Mouse (Mus musculus): ENCODE results near the gene Lypd3.
A peak's percentile ranks its signal among the peaks of the same experiment; 100 is the strongest.

Lypd3 gene

GRCm38 (mm10) chr7:24636264-24636663, at the start of gene Lypd3:
Gene Lypd3, plus strand, starts transcription at chr7:24636550.
- DNase-seq (ENCODE audit: low read depth, low spot score): no peak

GRCm38 (mm10) chr7:24586828-24587227, 49.5 kb upstream of the Lypd3 start:
- DNase-seq (ENCODE audit: low read depth, low spot score): no peak

DNA sequence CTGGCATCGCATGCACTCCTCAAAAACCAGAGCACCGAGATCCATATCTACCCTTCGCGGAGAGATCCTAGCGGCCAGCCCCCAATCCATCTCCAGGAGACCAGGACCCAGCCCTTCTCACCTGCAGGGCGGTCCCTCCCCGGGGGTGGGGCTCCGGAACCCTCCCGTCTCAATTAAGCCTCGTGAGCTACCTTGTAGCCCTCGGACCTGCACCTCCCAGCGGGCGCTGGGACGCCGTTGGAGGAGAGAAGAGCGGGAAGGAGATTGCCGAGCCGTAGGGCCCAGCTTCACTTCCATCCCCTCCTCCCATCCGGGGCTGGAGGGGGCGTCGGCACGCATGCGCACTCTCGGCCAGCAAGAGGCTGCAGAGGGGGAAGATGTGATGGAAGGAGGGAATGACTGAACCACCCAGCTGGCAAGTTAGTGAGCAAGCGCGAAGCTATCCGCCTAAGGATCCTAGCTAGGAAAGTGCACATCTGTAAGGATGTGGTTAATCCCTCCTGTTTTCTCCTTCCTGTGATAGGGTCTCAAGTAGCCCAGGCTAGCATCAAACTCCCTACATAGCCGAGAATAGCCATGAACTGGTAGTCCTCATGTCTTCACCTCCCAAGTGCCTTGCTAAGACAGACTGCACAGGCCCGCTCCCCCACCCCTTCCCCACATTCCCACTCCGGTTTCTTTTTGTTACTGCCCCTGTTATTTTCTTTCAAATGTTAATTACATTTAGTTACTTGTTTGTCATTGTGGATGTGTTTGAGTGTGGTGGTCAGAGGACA, 48.8 kb upstream of the Lypd3 start, which contains the start of the genes Ethe1 and Zfp575:
Gene Ethe1 (plus strand): TSS at position 214 of the 776 bp plus-strand sequence.
Gene Zfp575 (minus strand): TSS at position 312 of the 776 bp plus-strand sequence.
- peak; percentile 86 for DNase-seq (ENCODE audit: low read depth, low spot score)

DNA sequence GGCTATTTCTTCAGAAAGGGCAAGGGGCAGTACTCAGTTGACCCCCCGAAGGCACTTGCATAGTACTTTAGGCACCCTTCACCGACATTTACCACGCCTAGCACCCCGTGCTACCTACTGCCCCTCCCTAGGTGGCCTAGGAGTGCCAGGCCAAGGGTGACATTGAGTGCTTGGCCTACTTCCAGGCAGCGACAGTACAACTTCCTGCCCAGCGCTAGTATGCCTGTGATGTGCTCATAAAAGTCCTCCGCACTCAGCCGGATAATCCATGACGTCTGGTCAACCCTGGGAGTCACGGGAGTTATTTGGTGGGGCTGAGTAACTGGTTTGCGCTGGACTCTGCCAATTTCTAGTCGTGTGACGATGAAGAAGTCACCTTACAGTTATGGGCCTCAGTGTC, 48.0 kb upstream of the Lypd3 start:
- no peak for DNase-seq (ENCODE audit: low read depth, low spot score)

GRCm38 (mm10) chr7:24591735-24592134, 44.6 kb upstream of the Lypd3 start:
- DNase-seq (ENCODE audit: low read depth, low spot score): no peak

DNA sequence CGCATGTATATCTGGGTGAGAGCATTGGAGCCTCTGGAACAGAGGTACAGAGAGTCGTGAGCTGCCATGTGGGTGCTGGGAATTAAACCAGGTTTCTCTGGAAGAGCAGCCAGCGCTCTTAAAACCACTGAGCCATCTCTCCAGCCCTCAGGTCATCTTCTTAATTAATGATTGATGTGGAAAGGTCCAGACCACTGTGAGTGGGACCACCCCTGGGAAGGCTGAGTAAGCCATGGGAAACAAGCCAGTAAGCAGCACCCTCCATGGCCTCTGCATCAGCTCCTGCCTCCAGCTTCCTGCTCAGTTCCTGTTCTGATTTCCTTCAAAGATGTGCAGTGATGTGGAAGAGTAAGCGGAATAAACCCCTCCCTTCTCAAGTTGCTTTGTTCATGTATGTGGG, 44.2 kb upstream of the Lypd3 start:
- DNase-seq (ENCODE audit: low read depth, low spot score): no peak

GRCm38 (mm10) chr7:24592781-24593180, 43.6 kb upstream of the Lypd3 start:
- DNase-seq (ENCODE audit: low read depth, low spot score): no peak

DNA sequence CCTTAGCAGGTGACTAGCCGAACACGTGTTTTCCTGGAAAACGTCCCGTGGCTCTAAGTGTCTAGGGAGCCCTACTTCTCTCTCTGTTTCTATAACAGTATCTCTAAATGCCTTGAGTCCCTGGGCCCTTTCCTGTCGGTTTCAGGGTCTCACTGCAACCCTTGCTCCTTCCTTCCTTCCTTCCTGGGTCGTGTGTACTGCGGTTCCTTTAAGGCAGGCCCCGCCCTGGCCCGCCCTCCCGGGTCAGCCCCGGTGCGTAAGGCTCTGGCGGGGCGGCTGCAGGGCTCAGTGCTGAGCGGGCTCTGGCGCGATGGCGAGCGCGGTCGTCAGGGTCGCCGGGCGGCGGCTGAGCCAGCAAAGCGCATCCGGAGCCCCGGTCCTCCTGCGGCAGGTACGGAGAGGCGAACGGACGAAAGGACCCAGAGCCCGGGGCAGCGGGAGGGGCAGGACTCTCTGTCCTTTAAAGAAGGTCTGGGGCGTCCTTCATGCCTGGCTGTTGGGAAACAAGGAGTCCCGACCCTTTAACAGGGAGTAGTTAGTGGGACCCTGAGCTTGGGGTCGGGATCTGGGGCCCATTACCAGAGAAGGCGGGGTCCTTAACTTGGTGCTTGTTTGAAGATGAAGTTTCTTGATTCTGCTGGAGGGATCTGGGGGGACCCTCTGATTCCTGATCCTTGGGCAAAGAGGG, 42.6 kb upstream of the Lypd3 start:
- DNase-seq (ENCODE audit: low read depth, low spot score): peak; percentile 69

GRCm38 (mm10) chr7:24594309-24594803, 42.0 kb upstream of the Lypd3 start:
- no peak for DNase-seq (ENCODE audit: low read depth, low spot score)

DNA sequence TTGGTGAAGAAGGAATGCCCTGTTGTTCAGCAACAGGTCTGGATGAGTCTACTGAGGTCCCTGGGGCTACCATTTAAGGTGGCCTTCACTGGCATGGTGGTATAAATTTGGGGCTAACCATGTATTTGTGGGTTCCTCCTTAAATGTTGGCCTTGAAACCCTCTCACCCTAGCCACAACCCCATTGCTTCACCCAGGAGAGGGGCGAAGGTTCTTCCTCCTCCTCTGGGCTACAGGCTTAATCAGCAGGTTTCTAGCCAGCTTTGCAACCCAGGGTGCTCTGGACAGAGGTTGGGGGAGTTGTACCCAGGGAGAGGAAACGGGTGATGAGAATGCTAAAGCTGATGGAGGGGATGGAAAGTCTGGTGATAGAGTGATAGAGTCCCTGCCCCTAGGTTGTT, 40.9 kb upstream of the Lypd3 start:
- no peak for DNase-seq (ENCODE audit: low read depth, low spot score)

DNA sequence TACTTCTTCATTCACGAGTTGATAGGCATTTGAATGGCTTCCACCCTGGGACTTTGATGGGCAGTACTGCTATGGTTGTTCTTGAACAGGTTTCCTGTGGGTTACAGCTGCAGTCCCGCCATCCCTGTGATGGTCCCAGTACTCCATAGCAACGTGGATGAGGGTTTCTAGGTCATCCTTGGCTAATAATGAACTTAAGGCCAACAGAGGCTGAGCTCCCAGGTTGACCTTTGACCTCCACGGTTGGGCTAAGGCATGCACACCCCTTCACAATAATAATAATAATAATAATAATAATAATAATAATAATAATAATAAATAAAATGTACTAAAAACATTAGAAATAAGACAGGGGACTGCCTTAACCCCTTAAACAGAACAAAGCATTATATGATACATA, 38.2 kb upstream of the Lypd3 start:
- DNase-seq (ENCODE audit: low read depth, low spot score): no peak

GRCm38 (mm10) chr7:24599211-24600067, 36.9 kb upstream of the Lypd3 start:
- no peak for DNase-seq (ENCODE audit: low read depth, low spot score)

DNA sequence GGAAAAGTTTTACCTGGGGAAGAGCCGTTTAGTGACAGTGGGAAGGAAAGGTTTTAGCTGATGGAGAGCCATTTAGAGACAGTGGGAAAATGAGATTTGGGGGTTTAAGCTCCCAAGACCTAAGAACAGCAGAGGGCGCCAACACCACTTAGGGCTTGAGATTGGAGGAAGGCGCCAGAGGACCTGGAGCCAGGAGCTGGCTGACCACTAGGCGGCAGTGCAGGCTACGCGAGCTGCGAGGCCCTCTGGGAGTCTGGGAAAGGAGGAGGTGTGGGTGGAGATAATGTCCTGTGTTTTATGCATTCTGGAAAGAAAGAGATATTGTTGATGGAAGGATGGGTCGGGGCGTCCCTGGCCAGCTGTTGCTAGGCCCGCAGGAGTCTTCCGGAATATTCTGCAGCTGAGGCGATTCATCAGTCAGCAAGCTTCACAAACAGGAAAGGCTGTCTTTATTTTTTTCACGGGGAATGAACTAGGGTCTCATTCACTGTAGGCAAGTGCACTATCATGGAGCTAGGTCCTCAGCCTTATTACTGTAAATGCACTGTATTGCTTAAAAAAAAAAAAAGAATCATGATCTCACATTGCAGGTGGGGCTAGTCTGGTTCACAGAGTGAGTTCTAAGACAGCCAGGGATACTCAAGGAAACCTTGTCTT, 35.3 kb upstream of the Lypd3 start:
- DNase-seq (ENCODE audit: low read depth, low spot score): peak; percentile 95

DNA sequence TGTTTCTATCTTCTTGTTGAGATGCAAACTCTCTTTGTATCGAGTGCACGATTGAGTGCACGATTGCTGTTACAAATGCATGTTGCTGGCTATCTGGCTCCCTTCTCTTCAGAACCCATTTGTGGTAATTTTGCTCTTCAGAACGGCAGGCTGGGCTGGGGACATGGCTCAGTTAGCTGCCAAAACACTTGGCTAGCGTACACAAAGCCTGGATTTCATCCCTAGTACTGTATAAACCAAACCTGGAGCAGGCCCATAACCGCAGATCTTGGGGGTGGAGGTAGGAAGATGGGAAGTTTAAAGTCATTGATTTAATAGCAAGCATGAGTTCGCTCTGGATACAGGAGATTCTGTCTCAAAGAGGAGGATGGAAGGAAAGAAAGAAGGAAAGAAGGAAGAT, 30.8 kb upstream of the Lypd3 start:
- DNase-seq (ENCODE audit: low read depth, low spot score): no peak

DNA sequence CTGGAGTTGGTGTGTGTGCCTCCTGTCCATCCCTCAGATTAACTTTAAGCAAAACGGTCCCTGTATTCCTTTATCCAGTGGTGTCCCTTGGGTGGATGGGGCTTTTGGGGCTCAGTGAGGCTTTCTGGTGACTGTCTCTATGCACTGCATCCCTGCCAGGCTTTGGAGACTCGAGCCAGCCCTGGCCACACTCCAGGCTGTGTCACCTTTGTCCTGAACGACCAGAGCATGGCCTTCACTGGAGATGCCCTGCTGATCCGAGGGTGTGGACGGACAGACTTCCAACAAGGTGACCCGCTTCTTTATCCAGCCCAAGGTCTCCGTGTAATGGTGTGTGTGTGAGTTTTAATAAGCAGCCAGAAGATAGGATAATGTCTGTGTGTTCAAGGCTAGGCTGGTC, 30.3 kb upstream of the Lypd3 start:
- no peak for DNase-seq (ENCODE audit: low read depth, low spot score)

- DNase-seq (ENCODE audit: low read depth, low spot score): peak; percentile 35
Measured at GRCm38 (mm10) chr7:24608017-24608416, 28.3 kb upstream of the Lypd3 start.

DNA sequence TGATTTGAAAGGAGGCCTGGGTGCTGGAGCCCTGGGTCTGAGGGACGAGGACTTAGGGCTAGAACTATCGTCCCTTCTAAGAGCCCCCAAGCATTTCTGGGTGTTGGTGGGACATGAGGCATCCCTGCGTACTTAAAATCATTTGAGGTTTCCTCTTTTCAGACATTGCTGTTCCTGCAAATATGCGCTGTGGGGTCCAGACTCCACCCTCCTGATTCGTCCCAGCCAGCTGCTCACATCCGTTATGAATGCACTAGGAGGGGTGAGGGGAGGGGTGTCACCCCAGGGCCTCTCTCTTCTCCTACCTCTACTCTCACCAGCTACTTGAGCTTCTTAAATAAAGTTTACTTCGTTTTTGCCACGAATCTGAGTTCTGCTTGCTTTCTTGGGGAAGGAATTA, 27.8 kb upstream of the Lypd3 start:
- DNase-seq (ENCODE audit: low read depth, low spot score): no peak

DNA sequence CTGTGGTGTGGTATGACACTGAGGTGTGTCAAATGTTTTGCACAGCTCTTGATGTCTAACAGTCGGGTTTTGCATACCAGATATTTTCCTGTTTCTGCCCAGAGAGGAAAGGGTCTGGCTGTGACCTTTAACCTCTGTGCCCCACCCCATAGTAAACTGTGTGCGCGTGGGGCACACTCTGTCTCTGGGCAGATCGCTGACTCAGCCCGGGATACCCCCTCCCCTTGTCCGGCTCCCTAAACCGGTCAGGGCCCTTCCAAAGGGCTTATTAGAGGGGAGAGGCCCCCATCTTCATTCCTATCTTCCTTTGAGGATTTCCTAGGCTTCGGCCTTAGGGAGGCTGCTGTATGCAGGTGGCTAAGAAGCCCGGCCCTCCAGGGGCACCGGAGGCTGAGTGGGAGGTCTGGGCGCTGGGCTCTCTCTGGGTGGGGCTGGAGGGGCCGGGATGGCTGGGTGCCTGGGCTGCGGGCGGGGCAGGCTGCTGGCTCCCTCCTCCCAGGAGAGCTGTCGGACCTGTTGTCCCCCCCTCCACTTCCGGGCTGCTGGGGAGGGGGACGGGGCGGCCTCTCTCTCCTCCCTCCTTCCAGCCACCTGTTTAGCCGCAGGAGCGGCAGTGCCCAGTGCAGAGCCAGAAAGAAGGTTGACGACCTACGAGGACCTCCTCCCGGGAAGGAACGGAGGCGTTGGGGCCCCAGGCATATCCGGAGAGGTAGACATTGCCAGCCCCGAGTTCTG, 26.0 kb upstream of the Lypd3 start, which contains the start of gene Phldb3:
Gene Phldb3 (plus strand): TSS at position 620 of the 735 bp plus-strand sequence.
- DNase-seq (ENCODE audit: low read depth, low spot score): no peak

GRCm38 (mm10) chr7:24610879-24611494, 25.4 kb upstream of the Lypd3 start:
- peak; percentile 78 for DNase-seq (ENCODE audit: low read depth, low spot score)

DNA sequence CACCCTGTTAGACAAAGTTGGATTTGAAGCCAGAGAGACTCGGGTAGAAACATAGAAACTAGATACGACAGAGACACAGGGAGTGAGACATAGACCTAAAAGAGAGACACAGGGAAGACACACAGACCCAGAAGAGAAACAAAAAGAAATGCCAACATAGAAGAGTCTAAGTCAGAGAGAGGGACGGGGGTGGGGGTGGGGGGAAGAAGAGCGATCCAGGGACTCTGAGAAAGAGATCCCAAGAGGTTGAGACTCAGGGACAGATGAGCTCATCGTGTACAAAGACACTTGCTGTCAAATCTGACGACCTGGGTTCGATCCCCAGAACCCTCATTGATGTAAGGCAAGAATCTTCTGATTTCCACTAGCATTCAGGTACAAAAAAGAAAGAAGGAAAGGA, 24.6 kb upstream of the Lypd3 start:
- no peak for DNase-seq (ENCODE audit: low read depth, low spot score)

Data from mesoderm, embryonic 11.5 days (tissue).